Mouse (Mus musculus): Measurements from ENCODE around the gene Wnt3a. TPM values are rescaled to one million over a fixed set of nuclear protein-coding genes. Genes with fewer than 3 reads are reported as not detected.
"Not testable (repeated sequence)": the region's sequence is repeated elsewhere in the genome, so short reads cannot be mapped to it uniquely, and the experiment has no call there.

Gene Wnt3a
- polyA plus RNA-seq, 1 experiment from 2014 or later, result 0.08 TPM

GRCm38 (mm10) chr11:59221604-59222003 lies 68.9 kb downstream of the Wnt3a start:
- H3K9me3 ChIP-seq, result no peaks in the 10 kb centered on the region
- no peaks in the 10 kb centered on the region for H3K27me3 ChIP-seq (ENCODE audit: insufficient read depth, poor library complexity, severe bottlenecking)
- DNase-seq (ENCODE audit: low spot score), result no peak
- H3K27ac ChIP-seq, result no peak overlapping the region
- H3K4me1 ChIP-seq, result peaks cover 68% of the 10 kb centered on the region
- H3K4me3 ChIP-seq, result no peak overlapping the region
- peaks cover 37% of the 10 kb centered on the region for H3K36me3 ChIP-seq

- Histone ChIP-seq H3K4me1 (peaks cover 42% of the 10 kb centered on the region), H3K27ac (no peak overlapping the region), H3K9me3 (no peaks in the 10 kb centered on the region), H3K36me3 (peaks cover 49% of the 10 kb centered on the region), H3K27me3 (ENCODE audit: insufficient read depth, poor library complexity, severe bottlenecking) (no peaks in the 10 kb centered on the region), H3K4me3 (no peak overlapping the region)
- no peak for DNase-seq (ENCODE audit: low spot score)
These were observed 71.5 kb downstream of the Wnt3a start for GRCm38 (mm10) chr11:59219064-59219463.

GRCm38 (mm10) chr11:59218389-59218998 lies 72.1 kb downstream of the Wnt3a start:
- no peak for DNase-seq (ENCODE audit: low spot score)
- H3K4me3 ChIP-seq, result no peak overlapping the region
- no peaks in the 10 kb centered on the region for H3K9me3 ChIP-seq
- no peaks in the 10 kb centered on the region for H3K27me3 ChIP-seq (ENCODE audit: insufficient read depth, poor library complexity, severe bottlenecking)
- peaks cover 37% of the 10 kb centered on the region for H3K4me1 ChIP-seq
- H3K36me3 ChIP-seq, result peaks cover 49% of the 10 kb centered on the region
- no peak overlapping the region for H3K27ac ChIP-seq
- 84% methylated on average over 4 of the region's 4 CpGs for WGBS

GRCm38 (mm10) chr11:59216955-59217354 lies 73.6 kb downstream of the Wnt3a start:
- Histone ChIP-seq H3K9me3 (no peaks in the 10 kb centered on the region), H3K4me1 (peaks cover 24% of the 10 kb centered on the region), H3K27ac (no peak overlapping the region), H3K36me3 (peaks cover 59% of the 10 kb centered on the region), H3K4me3 (no peak overlapping the region), H3K27me3 (ENCODE audit: insufficient read depth, poor library complexity, severe bottlenecking) (no peaks in the 10 kb centered on the region)
- DNase-seq (ENCODE audit: low spot score), result no peak
- 73% methylated on average over 3 of the region's 3 CpGs for WGBS

GRCm38 (mm10) chr11:59212892-59213494 lies 77.6 kb downstream of the Wnt3a start:
- Histone ChIP-seq H3K4me3 (no peak overlapping the region), H3K27me3 (ENCODE audit: insufficient read depth, poor library complexity, severe bottlenecking) (no peaks in the 10 kb centered on the region), H3K36me3 (peaks cover 62% of the 10 kb centered on the region), H3K27ac (no peak overlapping the region), H3K9me3 (no peaks in the 10 kb centered on the region), H3K4me1 (peaks cover 29% of the 10 kb centered on the region)
- DNase-seq (ENCODE audit: low spot score), result no peak
- WGBS, result 93% methylated on average over 12 of the region's 12 CpGs

- WGBS, result 80% methylated on average over 12 of the region's 12 CpGs
- not testable (repeated sequence) for H3K9me3 ChIP-seq
- H3K4me1 ChIP-seq, result peaks cover 24% of the 10 kb centered on the region
These were observed 78.2 kb downstream of the Wnt3a start for GRCm38 (mm10) chr11:59212320-59212719.

GRCm38 (mm10) chr11:59211561-59211960 lies 79.0 kb downstream of the Wnt3a start:
- peaks cover 66% of the 10 kb centered on the region for H3K36me3 ChIP-seq
- not testable (repeated sequence) for H3K9me3 ChIP-seq; DNase-seq (ENCODE audit: low spot score); H3K27ac ChIP-seq; H3K27me3 ChIP-seq (ENCODE audit: insufficient read depth, poor library complexity, severe bottlenecking); H3K4me3 ChIP-seq
- 88% methylated on average over 9 of the region's 9 CpGs for WGBS
- H3K4me1 ChIP-seq, result peaks cover 19% of the 10 kb centered on the region

More at GRCm38 (mm10) chr11:59212320-59212719, 78.2 kb downstream of the Wnt3a start:
- not testable (repeated sequence) for H3K4me3 ChIP-seq; DNase-seq (ENCODE audit: low spot score); H3K27me3 ChIP-seq (ENCODE audit: insufficient read depth, poor library complexity, severe bottlenecking); H3K27ac ChIP-seq
- peaks cover 59% of the 10 kb centered on the region for H3K36me3 ChIP-seq

- no peak for DNase-seq (ENCODE audit: low spot score)
- no peak overlapping the region for H3K27ac ChIP-seq
- peaks cover 74% of the 10 kb centered on the region for H3K36me3 ChIP-seq
- no peaks in the 10 kb centered on the region for H3K27me3 ChIP-seq (ENCODE audit: insufficient read depth, poor library complexity, severe bottlenecking)
- no peak overlapping the region for H3K4me3 ChIP-seq
- H3K4me1 ChIP-seq, result peaks cover 19% of the 10 kb centered on the region
- no peaks in the 10 kb centered on the region for H3K9me3 ChIP-seq
- 87% methylated on average over 4 of the region's 4 CpGs for WGBS
These were observed 80.5 kb downstream of the Wnt3a start for GRCm38 (mm10) chr11:59210020-59210419.

- WGBS, result 77% methylated on average over 5 of the region's 5 CpGs
- no peak for DNase-seq (ENCODE audit: low spot score)
- no peaks in the 10 kb centered on the region for H3K27me3 ChIP-seq (ENCODE audit: insufficient read depth, poor library complexity, severe bottlenecking)
- peaks cover 78% of the 10 kb centered on the region for H3K36me3 ChIP-seq
- H3K4me1 ChIP-seq, result peaks cover 19% of the 10 kb centered on the region
- H3K4me3 ChIP-seq, result peak overlapping the region; percentile 90
- no peaks in the 10 kb centered on the region for H3K9me3 ChIP-seq
- H3K27ac ChIP-seq, result no peak overlapping the region
These were observed 81.0 kb downstream of the Wnt3a start for GRCm38 (mm10) chr11:59209580-59209979.

GRCm38 (mm10) chr11:59209003-59209441 lies 81.5 kb downstream of the Wnt3a start:
- Histone ChIP-seq H3K27me3 (ENCODE audit: insufficient read depth, poor library complexity, severe bottlenecking) (no peaks in the 10 kb centered on the region), H3K27ac (peak overlapping the region; percentile 95), H3K4me3 (peak overlapping the region; percentile 90), H3K36me3 (peaks cover 78% of the 10 kb centered on the region), H3K9me3 (no peaks in the 10 kb centered on the region), H3K4me1 (peaks cover 19% of the 10 kb centered on the region)
- WGBS, result 7% methylated on average over 18 of the region's 18 CpGs
- DNase-seq (ENCODE audit: low spot score), result peak; percentile 92

GRCm38 (mm10) chr11:59208153-59208831 lies 82.3 kb downstream of the Wnt3a start, which contains the start of gene 2310033P09Rik:
2310033P09Rik (plus strand) TSS chr11:59208321.
- Histone ChIP-seq H3K9me3 (no peaks in the 10 kb centered on the region), H3K4me3 (peak within 1 kb of the TSS; percentile 90), H3K4me1 (peaks cover 19% of the 10 kb centered on the region), H3K36me3 (peaks cover 76% of the 10 kb centered on the region), H3K27me3 (ENCODE audit: insufficient read depth, poor library complexity, severe bottlenecking) (no peaks in the 10 kb centered on the region), H3K27ac (peak within 1 kb of the TSS; percentile 95)
- DNase-seq (ENCODE audit: low spot score), result peak; percentile 97
- under 1% methylated on average over 66 of the region's 67 CpGs for WGBS

GRCm38 (mm10) chr11:59202081-59202995 lies 88.2 kb downstream of the Wnt3a start, which contains the start of gene Mrpl55:
Mrpl55 (plus strand) TSS chr11:59202486.
- Histone ChIP-seq H3K27ac (peak within 1 kb of the TSS; percentile 90), H3K4me1 (peaks cover 12% of the 10 kb centered on the region), H3K9me3 (no peaks in the 10 kb centered on the region), H3K36me3 (peaks cover 51% of the 10 kb centered on the region), H3K27me3 (ENCODE audit: insufficient read depth, poor library complexity, severe bottlenecking) (no peaks in the 10 kb centered on the region), H3K4me3 (peak within 1 kb of the TSS; percentile 93)
- DNase-seq (ENCODE audit: low spot score), result peak; percentile 97
- WGBS, result under 1% methylated on average over 63 of the region's 63 CpGs

Data from heart, embryonic 10.5 days (tissue).